Mouse (Mus musculus) spleen, embryonic (tissue): ENCODE results near the gene Prss34.

ENCODE experiments used
- CTCF ChIA-PET: fragments of 350-600 bp; sonication (Branson Sonifier 250); formaldehyde crosslinking; loops from one replicate; lab custom pipeline; 2022; lab: Charles Lee

Prss34 gene

DNA sequence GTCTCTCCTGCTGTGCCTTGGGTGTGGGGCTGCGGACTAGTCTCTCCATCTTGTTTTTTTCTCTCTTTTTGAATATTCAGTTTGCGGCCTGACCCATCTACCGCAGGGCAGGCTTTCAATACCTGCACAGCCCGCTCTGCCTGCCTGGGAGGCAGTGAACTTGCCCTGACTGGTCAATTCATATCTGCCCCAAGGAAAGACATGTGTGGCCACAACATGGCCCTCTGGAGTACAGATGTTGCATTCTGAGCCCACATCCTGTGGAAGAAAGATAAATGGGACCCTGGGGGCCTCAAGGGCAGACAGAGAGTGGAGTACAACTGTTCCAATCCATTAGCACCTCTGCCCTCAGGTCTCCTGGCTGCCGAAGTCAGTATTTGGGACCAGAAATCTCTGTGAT lies at the start of gene Prss34:
Prss34 (plus strand) TSS at position 301 of the 400 bp plus-strand sequence.
- CTCF ChIA-PET, result no interaction called here

DNA sequence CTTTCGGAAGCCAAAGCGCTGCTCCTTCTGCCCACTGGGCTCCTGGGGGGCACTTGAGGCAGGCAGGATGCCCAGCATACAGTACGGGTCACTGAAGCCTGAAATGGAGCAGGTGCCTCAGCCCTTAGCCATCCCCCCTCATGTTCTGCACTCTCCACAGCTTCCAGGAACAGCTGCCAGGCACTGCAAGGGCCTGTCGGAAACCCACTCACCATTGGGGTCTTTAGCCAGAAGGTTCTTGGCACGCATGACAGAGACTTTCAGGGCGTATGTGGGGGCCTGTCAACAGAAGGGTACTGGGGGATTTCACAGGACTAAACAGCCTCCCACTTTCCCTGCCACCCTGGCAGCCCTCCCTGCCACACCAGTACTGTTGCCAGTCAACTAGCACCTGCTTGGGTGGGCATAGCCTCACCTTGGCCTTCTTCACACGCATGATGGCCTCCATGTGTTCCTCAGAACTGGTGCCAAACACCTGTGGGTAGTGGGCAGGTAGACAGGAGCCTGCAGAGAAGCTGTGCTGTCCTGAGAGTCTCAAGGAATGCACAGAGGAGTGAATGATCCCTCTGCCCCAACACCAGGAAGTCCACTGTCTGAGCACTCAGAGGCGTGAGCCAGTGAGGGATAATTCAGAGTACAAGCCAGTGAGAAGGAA lies 47.9 kb upstream of the Prss34 start:
- CTCF ChIA-PET, result interaction anchor here (0.5 kb wide), 1 partner anchor 517 kb away, joined by 5 read pairs; no protein-coding TSS in a partner anchor

DNA sequence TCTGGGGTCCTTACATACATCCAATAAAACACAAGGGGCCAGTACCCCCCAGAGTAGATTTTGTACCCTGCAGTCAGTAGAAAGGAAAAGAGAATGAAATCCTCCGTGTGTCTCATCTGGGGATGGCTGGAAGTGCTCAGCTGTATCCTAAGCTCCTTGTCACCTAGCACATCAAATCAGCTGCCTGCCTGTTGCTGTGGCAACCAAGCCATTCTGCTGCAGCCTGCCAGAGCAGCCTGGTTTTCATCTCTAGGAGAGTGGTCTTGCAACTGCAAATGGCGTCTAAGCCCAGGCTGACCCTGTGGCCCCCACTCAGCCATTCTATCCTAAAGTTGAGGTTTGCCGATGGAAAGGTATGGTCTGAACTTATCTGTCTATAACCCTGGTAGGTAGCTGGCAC lies 45.6 kb upstream of the Prss34 start:
- CTCF ChIA-PET, result no interaction called here

DNA sequence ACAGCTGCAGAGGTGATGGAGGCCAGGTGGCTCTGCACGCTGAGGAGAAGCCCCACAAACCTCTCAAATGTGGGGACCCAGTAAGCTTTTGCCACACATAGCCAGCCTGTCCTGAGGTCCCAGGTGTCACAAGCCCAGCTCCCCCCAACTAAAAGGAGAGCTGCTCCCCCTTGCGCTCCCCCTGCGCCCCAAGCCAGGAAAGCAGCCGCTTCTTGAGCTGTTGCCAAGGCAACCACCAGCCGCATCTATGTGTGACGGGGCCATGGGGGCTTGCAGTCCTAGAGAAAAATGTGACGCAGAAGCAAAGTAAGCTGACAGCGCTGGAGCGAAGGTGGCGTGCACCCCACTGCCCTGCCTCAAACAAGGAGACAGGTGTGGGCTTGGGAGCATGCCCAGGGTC lies 44.4 kb upstream of the Prss34 start:
- CTCF ChIA-PET, result no interaction called here

DNA sequence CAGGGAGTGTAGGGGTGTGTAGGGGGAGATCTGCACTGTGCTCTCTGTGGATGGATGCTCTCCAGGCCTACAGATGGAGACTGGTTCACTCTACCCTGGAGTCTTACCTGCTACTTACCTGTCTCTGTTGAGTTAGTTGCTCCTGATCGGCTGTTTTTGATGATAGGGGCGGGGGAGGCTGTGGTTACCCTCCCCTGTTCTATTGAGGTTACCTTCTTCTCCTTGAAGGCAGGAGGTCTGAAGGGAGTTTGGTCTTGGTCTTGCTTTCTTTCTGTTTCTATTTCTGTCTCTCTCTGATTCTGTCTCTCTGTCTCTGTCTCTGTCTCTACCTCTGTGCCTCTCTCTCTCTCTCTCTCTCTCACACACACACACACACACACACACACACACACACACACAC lies 43.1 kb upstream of the Prss34 start:
- CTCF ChIA-PET, result no interaction called here

DNA sequence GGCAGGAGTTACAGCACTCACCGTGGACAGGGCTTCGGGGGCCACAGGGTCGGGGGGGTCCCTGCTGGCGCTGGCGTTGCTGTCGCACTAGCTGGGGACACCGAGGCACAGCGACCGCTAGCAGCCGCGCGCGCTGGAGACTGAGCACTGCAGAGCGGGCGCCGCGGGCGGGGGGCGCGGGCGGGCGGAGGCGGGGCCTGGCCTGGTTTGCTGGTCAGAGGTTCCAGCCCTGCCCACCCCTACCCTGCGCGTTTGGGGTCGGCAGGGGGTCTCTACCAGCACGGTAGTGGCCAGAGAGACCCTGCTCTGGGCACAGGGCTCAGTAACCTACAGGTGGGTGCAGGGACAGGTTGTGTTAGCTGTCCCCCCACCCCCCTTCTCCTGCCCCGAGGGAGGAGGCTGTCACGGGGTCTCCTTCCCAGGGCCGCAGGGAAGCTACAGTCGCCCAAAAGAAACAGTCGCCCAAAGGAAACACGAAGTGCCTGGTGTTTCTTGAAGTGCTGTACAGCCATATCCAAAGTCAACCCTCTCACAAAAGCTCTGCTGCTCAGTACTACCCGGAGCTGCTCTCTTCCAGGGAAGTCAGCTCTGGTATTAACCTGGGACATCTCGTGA lies 41.9 kb upstream of the Prss34 start, which contains the start of gene Baiap3:
Baiap3 (minus strand) TSS at position 225 of the 615 bp plus-strand sequence.
- CTCF ChIA-PET, result interaction anchor here (0.6 kb wide), 1 partner anchor 10 kb away, joined by 3 read pairs; no protein-coding TSS in a partner anchor

DNA sequence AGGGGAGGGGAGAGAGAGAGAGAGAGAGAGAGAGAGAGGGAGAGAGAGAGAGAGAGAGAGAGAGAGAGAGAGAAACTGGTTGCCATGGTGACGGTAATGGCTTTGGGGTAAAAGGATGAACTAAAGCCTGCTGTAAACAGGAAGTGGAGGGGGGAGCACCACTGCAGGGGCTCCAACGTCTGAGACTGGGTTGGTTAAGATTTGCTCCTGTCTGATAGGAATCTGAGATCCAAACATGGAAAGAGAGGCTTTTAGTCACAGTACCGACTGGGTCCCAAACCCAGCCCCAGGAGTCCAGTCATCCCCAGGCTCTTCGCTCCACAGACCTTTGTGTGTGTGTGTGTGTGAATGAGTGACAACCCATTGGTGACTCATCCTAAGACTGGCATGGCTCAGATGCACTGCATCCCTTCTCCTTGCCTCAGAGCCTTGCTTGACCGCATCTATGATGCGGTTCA lies 40.4 kb upstream of the Prss34 start:
- CTCF ChIA-PET, result no interaction called here

DNA sequence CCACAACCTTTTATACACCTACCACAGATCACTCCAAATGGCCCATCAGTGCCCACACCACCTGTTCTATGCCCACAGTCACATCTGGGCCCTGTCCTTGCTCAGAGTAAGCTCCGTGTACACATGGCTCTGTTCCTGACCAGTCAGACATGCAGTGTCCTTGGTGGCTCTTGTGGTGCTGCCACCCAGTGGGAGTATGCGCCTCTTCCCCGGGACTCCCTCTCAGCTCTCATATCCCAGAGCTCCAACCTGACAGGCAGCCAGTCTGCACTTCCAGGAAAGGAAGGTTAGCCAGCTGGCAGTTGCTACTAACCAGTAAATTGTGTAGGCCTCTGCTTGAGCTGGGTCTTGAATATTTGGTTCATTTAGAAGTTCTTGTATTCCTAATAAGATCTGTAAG lies 33.7 kb upstream of the Prss34 start:
- CTCF ChIA-PET, result no interaction called here

DNA sequence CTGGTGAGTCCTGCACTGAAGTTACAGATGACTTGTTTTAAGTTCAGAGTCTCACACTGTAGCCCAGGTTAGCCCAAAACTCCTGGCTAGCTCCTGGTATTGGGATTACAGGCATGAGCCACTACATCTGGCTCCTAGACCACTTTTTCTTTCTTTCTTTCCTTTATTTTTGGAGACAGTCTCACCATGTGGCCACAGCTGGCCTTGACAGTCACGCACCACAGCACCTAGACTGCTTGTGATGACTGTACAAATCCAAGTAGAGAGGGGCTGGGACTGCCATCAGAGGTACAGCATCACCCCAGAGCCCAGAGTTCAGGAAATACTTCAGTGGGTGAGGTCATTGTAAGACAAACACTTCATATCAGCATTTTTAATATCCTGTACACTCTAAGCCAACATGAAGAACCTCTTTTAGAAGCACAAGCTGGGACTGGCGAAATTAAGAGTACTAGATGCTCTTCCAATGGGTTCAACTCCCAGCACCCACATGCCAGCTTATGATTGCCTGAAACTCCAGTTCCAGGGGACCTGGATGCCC lies 27.3 kb upstream of the Prss34 start:
- CTCF ChIA-PET, result interaction anchor here (0.7 to 1.2 kb wide), 2 partner anchors 332 to 528 kb away, joined by 3 to 4 read pairs; no protein-coding TSS in a partner anchor

DNA sequence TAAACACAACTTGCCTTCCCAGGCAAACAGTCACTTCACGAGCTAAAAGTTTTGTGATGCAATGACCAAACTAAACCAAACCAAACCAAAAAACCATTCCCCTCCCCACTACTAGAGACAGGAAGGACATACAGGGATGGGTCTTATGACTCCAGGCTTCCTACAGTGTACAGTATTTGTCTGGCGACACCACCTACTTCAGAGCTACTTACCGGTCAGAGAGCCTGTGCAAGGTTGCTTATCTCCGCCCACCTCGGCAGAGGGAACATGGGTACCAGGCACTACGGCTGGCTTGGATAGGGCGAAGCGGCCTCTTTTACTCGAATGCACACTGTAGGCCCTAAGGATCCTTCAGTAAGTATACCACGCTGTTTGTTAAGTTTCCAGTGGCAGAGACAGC lies 25.9 kb upstream of the Prss34 start:
- CTCF ChIA-PET, result interaction anchor here (0.6 to 1.2 kb wide), 5 partner anchors 9 to 335 kb away, joined by 3 to 5 read pairs (median 3); partner anchors contain the start of genes Gnptg and Tsr3

DNA sequence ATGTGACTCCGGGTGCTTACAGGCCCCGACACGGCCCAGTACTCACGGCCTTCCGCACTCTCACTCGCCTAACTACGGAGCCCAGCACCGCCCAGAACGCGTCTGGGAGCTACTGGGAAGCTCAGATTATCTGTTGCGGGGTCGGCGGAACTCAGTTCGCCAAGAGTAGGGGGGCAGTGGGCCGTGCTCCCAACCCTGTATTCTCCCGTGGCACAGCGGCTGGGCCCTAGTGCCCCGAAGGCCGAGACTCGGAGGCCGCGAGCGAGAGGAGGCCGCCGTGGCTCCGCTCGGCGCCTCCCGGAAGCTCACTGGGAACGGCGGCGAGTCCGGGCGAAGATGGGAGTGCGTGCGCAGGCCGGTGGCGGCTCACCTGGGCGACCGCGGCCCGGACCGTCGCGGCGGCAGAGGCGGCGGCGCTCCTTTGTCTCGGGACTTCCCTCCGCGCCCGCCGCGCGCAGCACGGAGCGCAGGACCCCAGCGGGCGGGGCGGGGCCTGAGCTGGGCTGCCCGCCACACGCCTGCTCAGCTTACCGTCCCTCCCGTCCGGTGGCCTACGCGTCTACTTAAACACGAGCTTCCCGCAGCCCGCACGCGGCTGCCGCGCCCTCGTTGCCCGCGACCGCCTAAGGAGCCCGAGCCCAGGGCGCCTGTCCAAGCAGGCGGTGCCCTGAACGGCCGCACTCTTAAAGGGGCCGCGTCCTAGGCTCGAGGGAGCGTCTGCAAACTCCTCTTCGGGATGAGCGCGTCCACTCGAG lies 25.1 kb upstream of the Prss34 start:
- CTCF ChIA-PET, result interaction anchor here (0.5 to 1.2 kb wide), 8 partner anchors 9 to 1385 kb away, joined by 3 to 5 read pairs (median 3); partner anchors contain the start of genes Gnptg, Spsb3 and Tsr3

DNA sequence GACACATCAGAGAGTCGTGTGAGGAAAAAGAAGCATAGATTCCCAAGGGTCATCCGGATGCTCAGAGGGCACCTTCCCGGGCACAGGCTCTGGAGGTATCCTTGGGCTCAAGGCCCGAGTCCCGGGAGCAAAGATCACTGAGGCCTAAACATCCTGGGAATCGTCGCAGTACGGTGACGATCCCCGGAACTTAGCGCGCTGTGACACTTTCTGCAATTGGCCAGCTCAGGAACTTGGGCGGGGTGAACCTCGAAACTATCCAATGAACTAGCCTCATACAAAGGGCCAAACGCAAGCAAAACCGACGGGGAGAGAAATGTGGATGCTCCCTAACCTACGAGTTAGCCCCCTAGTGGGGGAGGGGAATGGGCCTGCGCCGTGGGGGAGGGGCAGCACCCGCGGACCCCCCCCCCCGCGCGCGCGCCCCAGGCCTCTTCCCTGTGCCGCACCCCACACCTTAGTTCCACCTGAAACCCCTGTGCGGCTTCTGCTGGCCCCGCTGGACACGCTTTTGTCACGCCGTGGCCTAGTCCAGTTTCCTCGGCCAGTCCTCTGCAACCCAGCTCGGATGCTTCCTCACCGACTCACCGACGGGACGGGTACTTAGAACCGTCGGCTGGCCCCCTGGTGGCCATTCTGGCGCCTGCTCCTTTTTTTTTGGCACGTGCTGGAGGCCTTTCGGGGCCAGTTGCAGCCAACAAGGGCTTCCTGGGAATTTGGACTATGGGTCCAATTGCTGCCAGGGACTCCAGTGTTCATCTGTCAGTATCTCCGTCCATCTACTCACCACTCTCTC lies 24.3 kb upstream of the Prss34 start:
- CTCF ChIA-PET, result interaction anchor here (0.5 to 0.7 kb wide), 4 partner anchors 34 to 1385 kb away, joined by 3 to 5 read pairs (median 4); partner anchors contain the start of genes Gnptg, Spsb3 and Tsr3

DNA sequence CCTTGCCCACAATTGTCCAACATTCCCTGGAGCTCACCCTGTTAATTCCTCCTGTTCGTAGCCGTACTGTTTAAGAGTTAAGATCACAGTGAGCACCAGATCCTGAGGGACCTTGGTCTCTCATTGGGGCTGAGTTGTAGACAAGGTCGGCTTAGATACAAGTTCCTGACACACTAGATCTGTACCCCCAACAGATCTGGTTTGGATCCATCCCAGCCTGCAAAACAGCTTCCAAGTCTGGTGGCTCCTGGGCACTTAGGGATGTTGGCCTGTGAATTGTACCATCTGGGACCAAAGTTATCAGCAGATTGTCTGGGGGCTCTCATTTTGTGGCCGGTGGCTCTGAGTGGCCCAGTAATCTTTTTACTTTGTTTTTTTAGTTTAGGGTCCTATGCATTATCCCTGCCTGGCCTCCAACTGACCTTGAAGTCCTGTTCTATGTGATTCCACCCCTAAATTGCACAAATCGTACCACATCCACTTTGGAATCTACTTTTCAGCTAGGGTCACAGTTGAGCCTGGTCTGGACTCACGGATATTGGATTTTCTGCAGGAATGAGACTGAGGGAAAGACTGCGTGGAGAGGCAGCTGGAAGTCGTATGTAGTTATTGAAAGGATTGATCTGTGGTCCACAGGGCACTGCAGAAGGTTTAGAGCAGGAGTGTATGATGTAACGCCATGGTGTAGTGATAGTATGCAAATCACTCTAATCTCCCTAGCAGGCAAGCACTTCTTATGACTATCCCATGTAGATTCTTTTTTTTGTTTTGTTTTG lies 23.4 kb upstream of the Prss34 start, which contains the start of gene Ube2i:
Ube2i (minus strand) TSS at position 52 of the 776 bp plus-strand sequence.
- CTCF ChIA-PET, result no interaction called here

DNA sequence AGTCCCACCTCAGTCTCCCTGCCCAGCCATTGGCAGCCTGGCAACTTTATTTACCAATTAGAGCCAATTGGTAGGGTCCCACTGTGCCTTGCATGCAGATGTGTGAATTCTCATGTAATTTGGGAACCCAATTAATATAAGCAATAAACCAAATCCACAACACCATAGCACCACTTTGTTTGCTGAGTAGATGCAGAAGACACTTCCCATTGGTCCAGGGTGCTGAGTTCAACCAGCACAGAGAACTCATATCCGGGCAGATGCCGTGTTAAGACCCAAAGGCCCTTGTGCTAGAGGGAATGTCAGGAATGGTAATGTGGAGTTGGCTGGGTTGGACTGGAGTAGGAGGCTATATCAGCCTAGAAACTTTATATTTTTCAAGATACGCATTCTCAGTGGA lies 22.4 kb upstream of the Prss34 start:
- CTCF ChIA-PET, result no interaction called here

DNA sequence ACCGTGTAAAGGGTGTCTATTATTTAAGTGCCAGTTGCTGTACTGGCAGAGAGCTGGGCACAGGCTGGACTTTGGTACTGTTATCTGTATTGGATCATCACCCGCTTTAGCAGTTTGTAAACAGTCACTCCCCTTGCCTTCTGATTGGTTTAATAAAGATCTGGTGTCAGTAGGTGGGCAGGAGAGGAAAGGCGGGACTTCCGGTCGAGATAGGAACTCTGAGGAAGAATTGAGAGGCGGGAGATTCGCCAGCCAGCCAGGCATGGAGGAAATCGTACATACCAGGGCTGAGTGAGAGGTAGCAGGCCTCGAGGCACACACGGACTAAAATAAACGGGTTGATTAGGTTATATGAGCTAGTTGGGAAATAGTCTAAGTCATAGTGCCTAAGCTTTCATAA lies 16.1 kb upstream of the Prss34 start:
- CTCF ChIA-PET, result interaction anchor here (0.6 to 0.7 kb wide), 2 partner anchors 9 to 152 kb away, joined by 3 to 5 read pairs; no protein-coding TSS in a partner anchor

DNA sequence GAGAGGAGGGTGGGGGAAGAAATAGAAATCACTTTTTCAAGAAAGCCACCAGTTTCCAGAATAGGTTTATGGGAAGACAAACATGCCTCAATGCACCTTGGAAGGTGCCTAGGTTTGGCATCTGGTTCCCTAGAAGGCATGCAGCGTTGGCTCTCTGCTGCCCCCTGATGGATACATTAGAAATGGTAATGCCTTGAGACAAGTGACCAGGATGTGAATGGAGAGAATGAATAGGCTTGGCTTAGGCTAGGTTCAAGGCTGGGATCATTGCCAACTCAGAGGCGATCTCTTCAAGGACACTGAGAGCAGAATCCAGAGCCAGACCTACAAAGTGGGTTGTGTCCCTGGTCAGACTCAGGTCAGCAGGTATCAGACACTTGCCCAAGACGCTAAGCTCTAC lies 13.2 kb upstream of the Prss34 start:
- CTCF ChIA-PET, result interaction anchor here (1.1 kb wide), 1 partner anchor 397 kb away, joined by 5 read pairs; no protein-coding TSS in a partner anchor

DNA sequence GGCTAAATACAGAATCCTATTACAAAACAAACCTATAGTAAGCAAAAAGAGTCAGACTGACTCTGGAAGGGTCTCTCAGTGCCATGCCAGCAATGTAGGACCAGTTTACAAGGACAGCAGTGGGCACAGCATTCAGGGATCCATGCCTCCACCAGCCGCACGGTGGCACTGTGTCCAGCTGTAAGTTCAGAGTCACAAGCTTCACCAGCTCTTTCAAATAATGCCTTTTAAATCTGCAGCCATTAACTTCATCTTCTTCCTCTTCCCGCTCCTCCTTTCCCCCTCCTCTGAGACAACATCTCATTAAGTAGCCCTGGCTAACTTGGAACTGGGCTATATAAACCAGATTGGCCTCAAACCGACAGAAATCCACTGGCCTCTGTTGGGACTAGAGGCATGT lies 9.4 kb upstream of the Prss34 start:
- CTCF ChIA-PET, result no interaction called here

DNA sequence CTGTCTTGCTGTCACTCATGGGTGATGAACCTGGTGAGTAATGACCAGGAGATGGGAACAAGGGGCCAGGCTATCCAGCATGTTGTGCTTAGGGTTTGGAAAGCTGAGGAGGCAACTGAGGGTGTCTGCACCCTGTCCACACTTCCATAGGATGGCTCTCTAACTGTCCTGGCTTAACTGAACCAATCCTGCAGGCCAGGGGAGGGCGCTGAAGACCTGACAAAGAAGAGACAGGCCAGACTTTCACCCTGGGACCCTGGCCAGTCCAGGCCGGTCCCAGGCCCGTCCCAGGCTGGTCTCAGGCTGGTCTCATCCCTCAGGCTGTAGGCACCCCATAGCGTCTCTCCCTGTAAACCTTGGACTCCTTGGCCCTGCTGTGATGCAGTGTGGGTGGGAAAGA lies 7.8 kb upstream of the Prss34 start:
- CTCF ChIA-PET, result no interaction called here

DNA sequence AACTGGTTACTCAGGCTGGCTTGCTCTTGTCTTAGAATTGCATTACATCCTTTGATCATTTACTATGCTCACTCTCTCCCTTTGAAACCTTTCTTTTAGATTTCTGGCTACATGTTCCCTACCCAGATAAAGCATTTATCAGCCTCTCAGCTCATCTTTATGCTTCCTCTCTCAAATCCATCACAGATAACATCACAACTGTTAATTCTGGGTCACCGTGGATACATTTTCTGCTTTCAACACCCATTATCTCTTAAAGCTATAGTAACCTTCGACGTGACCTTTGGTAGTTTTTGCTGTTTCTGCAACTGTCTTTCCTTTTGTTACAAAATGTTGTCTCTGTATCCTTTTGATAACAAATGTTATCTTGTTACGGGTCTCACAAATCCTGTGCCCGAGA lies 4.7 kb upstream of the Prss34 start:
- CTCF ChIA-PET, result no interaction called here

DNA sequence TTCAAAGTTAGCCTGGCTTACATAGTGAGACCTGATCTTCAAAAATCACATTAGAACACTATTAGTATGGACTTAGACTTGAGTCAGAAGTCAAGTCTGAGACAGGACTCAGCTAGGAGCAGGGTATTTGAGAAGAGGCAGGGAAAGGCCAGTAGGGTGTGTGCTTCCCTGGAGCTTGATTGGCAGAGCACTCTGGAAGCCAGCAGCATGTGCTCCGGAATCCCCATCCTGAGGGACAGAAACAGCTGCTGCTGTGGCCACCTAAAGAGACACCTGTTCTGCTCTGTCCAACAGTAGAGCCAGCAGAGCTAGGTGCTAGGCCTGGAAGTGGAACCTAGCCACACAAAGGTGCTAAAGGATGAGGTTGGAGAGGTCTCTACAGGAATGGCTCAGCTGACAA lies 4.1 kb upstream of the Prss34 start:
- CTCF ChIA-PET, result no interaction called here
